Mouse (Mus musculus): ENCODE measurements around the gene Ugt1a6b.
A peak's percentile ranks its signal among the peaks of the same experiment; 100 is the strongest.

The Ugt1a6b gene

DNA sequence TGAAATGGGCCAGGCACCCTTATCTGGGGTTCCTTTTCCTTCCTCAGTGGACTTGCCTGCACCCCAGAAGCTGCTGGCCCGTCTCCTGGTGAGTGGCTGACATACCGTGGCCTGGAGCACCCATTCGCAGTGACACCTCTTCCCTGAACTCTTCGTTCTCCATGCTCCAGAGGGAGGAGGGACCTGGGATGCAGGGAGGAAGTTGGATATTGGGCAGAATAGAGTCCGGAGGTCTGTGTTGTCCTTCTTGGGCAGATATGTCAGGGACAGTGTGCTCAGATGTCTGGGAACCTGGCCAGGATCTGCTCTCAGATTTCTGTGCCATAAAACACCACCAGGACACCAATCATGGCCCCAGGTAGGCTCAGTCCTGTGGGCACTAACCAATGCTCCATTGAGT, 137.0 kb downstream of the Ugt1a6b start:
- DNase-seq (ENCODE audit: low read depth, low spot score) = no peak

DNA sequence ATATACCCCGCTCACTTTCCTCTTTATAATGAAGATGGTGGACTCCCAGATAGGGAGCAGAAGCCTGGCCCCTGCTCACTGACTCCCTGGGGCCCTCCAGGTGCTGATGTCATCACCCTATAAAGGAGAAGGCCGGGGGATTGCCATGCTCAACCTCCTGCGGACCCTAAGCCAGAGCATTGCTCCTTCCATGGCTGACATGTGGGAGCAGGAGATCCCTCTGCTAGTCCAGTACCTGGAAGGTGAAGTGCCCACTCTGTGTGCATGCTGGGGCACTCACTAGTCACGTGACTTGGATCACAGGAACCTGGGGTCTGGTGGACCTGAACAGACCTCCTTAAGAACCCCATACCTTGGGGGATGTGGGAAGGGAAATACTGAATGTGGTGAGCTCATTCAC, 137.5 kb downstream of the Ugt1a6b start:
- no peak for DNase-seq (ENCODE audit: low read depth, low spot score)

DNA sequence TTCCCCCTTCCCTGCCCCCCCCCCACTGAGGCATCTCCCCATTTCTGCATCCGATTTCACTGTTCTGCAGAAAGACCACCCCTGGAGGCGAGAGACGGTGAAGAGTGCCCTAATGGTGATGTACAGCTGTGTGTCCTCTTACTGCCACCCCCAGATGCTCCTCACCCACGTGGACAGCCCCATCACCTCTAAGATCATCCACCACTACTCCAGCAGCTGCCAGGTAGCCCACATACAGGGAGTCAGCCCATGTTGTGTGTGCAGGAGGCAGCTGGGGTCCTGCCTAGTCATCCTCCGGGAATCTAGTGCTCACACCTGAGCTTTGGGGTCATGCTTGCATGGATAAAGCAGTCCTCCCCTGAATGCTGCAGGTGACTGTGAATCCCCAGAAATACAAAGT, 140.8 kb downstream of the Ugt1a6b start:
- DNase-seq (ENCODE audit: low read depth, low spot score) = no peak

DNA sequence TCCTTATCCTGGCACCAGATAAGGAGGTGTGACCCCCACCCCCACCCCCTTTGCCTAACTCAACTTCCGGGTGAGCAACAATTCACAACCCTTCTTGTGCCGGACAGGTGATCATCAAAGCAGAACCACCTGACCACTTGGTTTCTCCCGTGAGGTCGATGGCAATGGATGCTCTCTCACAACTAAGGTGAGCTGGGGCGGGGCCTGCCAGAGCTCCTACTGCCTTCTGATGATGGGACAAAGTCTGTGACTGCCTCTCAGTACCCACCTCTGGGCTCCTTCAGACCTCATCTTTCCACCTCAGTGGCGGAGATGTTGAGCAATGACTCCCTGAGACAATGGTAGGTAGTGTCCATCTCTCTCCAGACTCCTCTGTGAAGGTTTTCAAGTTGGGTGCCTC, 142.8 kb downstream of the Ugt1a6b start:
- DNase-seq (ENCODE audit: low read depth, low spot score) = no peak

GRCm38 (mm10) chr1:88246386-88246785, 143.3 kb downstream of the Ugt1a6b start:
- DNase-seq (ENCODE audit: low read depth, low spot score) = no peak

DNA sequence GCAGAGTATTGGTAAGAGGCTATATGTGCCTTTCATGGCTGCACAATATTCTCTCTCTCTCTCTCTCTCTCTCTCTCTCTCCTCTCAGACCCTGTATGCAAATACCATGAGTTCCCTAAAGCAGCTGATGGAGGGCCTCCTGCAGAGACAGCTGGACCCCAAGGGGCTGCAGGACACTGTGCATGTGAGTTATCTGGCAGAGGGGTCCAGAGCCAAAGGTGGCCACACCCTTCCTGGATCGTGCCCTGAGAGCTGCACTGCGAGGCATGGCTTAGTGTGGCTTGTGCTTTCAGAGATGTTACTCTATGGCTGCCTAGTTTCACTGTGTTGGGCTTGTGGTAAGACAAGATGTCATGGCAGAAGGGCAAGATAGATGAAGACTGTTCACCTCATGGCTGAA, 144.6 kb downstream of the Ugt1a6b start:
- no peak for DNase-seq (ENCODE audit: low read depth, low spot score)

DNA sequence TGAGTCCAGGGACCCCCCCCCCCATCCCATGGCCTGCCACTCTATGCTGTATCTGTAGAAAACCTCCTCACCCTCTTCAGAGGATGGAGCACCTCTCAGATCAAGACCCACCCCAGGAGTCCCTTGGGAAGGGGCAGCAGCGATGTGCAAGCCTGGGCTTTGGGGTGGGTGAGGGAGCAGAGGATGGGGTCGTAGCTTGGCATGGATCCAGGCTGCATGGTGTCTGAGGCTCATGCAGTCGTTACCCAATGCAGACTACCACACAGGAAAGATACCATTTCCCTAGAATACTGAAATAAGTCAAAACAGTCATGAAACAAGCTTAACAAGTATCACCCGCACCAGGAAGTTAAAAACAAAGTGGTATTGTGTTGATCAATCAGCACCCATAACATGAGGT, 145.6 kb downstream of the Ugt1a6b start:
- no peak for DNase-seq (ENCODE audit: low read depth, low spot score)

- DNase-seq (ENCODE audit: low read depth, low spot score) = no peak
Measured at GRCm38 (mm10) chr1:88249596-88249995, 146.5 kb downstream of the Ugt1a6b start.

DNA sequence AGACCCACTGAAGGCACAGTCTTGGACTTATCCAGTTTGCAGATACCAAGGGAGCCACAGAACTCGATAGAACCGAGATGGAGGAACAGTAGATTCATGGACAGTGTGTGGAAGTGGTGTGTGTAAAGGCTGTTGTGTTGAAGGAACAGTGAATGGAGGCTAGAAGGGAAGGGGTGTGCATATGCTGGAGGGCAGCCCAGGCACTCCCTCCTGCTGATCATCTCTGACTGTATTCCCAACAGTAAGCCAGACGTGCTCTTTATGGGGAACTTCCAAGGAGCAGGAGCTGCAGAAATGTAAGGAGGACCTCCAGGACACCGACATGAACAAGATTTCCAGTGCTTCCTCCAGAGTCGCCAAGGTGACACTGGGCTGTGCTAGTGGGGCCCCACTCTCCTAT, 147.0 kb downstream of the Ugt1a6b start:
- DNase-seq (ENCODE audit: low read depth, low spot score) = no peak

DNA sequence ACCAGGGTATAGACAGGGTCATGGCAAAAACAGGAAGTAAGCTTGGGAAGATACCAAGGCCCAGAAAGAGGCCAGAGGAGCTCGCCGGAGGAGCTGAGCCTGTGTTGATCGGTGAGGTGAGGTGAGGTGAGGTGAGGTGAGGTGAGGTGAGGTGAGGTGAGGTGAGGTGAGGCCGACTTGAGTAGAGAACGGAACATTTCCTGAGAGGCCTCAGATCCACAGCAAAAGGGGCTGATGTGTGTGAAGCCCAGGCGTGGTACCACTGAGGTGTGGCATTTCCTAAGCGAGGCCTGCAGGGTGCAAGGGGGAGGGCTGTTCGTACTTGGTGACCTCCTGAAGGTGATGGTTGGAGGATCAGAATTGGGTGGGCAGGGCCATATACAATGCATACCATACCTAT, 150.1 kb downstream of the Ugt1a6b start:
- DNase-seq (ENCODE audit: low read depth, low spot score) = no peak

GRCm38 (mm10) chr1:88253540-88253939, 150.5 kb downstream of the Ugt1a6b start:
- no peak for DNase-seq (ENCODE audit: low read depth, low spot score)

- DNase-seq (ENCODE audit: low read depth, low spot score) = no peak
Measured at GRCm38 (mm10) chr1:88254793-88255465, 151.9 kb downstream of the Ugt1a6b start.

GRCm38 (mm10) chr1:88255466-88255857, 152.4 kb downstream of the Ugt1a6b start:
- no peak for DNase-seq (ENCODE audit: low read depth, low spot score)

- no peak for DNase-seq (ENCODE audit: low read depth, low spot score)
Measured at GRCm38 (mm10) chr1:88255989-88256754, 153.1 kb downstream of the Ugt1a6b start.

- peak; percentile 49 for DNase-seq (ENCODE audit: low read depth, low spot score)
Measured at GRCm38 (mm10) chr1:88256886-88257663, 154.0 kb downstream of the Ugt1a6b start.

DNA sequence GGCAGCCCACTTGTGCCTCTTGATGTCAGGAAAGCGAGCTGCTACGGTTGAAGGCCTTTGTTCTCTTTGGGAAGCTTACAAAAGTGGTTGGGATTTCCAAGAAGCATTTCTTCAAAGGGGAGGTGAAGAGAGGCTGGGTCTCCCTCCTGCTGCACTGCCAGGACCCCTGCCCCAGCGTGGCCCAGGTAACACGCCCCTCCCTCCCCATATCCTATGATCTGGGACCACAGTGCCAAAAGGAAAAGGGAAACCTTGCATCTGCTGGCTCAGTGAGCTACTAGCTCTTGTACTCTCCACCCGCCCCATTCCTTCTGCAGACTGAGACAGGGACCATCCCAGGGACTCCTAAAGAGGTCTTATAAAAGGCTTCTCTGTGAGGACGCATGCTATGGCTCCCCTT, 154.6 kb downstream of the Ugt1a6b start:
- no peak for DNase-seq (ENCODE audit: low read depth, low spot score)

DNA sequence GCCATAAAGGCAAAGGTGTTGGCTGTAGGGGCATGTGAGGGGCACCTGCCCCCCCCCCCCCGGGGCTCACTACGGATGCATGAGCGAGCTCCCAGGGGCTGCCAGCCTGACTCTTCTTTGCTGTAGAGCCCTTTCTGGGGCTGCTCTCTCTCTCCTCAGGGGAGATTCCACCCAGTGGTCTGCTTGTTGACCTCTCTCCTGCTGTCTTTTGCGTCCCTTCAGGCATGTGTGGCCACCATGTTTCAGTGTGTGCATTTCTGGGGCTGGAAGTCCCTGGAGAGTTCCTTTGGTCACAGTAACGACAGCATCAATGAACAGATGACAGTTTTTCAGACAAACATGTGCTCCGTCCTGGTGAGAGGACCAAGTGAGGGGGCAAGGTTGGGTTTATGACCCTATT, 155.3 kb downstream of the Ugt1a6b start:
- DNase-seq (ENCODE audit: low read depth, low spot score) = no peak

GRCm38 (mm10) chr1:88258881-88259642, 156.0 kb downstream of the Ugt1a6b start:
- DNase-seq (ENCODE audit: low read depth, low spot score) = peak; percentile 50

DNA sequence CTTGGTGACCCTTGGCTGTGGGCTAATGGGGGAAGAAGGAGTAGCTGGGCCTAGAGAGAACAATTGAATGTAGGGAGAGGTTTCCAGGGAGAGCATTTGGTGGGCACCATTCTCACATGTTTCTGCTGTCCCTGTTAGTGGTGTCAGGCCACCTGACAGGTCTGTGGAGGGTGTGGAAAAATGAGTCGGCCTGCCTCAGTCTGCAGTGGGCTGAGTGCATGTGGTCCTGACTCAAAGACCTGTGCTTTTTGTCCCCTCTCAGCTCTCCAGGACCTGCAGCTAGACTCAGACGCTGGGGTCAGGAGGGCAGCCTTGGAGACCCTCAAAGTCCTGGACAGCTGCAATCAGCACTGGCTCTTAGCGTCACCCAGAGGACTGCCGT, 156.6 kb downstream of the Ugt1a6b start:
- DNase-seq (ENCODE audit: low read depth, low spot score) = no peak

- DNase-seq (ENCODE audit: low read depth, low spot score) = peak; percentile 41
Measured at GRCm38 (mm10) chr1:88260114-88260513, 157.1 kb downstream of the Ugt1a6b start.

- DNase-seq (ENCODE audit: low read depth, low spot score) = no peak
Measured at GRCm38 (mm10) chr1:88260604-88261377, 157.7 kb downstream of the Ugt1a6b start.
